Mouse (Mus musculus) MEL-GATA-1-ER (cell line): Measurements from ENCODE around the gene Arid1b.

ENCODE experiments used
- DNase-seq: peaks from one replicate; pipeline ENCODE4 v3.0.0-alpha.2; 2012; ENCODE audit warnings: low read depth; ENCODE audit errors: extremely low read depth

The Arid1b gene

GRCm38 (mm10) chr17:5273685-5274084 is 279.6 kb downstream of the Arid1b start:
- DNase-seq = no peak

DNA sequence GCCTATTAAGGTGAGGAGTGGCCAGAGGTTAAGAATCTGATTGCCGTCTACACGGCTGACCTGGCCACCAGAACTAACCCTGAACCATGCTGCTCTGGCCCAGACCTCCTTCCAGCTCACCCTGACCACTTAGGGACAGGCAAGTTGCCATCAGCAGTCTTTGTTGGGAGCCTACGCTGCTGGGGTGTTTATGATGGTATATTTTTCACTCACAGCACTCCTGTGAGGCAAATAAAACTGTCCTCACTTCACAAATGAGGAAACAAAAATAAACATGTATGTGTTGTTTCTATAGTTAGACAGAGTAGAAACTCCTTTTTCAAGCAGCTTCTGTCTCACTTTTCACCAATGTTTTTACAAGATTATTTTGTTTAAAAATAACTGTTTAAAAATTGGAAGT is 280.3 kb downstream of the Arid1b start:
- DNase-seq = no peak

- DNase-seq = no peak
These were observed 281.6 kb downstream of the Arid1b start for GRCm38 (mm10) chr17:5275749-5276148.

GRCm38 (mm10) chr17:5277137-5277871 is 283.2 kb downstream of the Arid1b start:
- DNase-seq = no peak

GRCm38 (mm10) chr17:5280499-5281053 is 286.4 kb downstream of the Arid1b start:
- DNase-seq = no peak

DNA sequence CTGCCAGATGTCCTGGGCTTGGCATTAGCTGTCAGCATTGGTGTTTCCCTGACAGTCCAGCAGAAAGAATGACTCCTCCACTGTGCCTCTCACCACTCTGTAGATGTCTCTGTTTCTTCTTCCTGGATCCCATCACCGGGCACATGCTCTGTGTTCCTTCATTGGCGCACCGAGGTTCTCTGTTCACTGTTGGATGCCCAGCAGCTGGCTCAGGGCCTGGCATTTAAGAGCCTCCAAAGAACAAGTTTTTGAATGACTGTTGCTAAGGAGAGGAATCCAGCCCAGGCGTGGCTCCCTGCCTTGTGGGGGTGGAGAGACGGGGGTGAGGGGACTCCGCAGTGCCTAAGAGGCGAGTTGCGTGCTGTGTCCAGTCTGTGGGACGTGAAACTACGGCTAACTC is 290.7 kb downstream of the Arid1b start:
- no peak for DNase-seq

DNA sequence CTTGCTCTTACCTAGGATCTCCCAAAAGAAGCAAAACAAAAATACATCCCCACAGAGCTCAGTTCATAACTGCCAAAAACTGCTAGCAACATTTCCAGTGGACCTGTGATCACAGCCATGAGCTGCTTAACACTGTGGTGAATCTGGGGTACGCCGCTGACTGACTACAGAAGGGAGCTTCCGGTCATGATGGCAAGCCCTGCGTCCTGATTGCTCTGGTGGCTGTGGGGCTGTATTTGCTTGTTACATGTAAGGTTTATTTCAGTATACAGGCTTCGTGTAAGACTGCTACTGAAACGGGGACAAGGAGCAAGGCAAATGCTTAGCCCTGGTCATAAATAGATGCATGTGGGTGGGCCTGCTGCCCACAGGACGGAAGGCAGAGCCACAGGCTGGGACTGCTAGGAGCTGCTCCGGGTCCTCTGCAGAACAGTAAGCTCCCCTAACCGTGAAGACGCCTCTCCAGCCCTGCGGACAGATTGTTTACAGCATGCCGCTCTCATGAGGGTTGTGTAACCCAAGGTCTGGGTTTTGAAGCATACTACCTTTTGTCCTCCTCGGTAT is 291.8 kb downstream of the Arid1b start:
- no peak for DNase-seq

DNA sequence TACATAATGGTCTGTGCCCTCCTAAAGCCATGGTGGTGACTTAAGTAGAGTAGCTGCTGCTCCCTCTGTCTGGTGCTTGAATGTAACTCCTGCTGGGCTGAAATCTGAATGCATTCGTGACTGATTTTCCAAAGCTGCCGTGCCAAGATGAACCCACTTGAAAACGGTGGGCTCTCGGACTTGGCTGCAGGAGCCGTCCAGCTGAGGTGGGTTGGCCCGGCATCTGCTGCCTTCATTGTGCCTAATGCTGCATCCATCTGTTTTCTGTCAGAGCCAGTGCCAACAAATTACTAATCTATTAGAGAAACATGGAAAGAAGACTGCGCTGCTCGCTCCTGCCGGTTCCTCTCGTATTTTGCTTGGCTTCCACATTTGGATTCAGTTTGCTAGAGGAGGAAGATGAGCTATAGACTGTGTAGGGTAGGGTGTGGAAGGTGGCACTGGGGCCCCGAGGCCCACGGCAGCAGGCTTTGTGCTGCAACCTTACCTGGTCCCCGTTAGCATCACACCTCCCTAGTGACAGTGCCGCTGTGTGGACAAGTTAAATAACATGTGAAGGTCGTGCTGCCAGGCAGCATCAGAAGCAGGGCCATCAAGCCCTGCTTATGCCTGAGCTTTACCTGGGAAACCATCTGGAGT is 292.6 kb downstream of the Arid1b start:
- DNase-seq = no peak

GRCm38 (mm10) chr17:5287210-5287591 is 293.1 kb downstream of the Arid1b start:
- DNase-seq = no peak

DNA sequence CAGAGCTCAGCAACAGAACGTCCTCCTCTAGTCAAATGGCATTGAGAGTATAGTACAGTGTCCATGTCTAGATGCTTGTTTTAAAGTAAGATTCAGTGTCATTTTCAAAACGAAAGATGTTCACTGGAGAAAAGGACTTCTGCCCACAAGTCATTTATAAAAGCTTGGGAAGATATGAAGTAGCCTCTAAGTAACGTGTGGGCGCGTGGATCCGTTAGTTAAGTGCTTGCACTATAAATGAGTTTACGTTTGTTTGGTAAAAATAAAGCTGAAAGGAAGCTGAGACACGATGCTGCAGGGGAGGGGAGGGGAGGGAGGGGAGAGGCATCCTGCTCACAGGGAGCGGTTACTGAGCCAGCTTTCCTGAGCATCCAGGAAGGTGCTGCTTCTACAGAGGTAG is 293.5 kb downstream of the Arid1b start:
- no peak for DNase-seq

DNA sequence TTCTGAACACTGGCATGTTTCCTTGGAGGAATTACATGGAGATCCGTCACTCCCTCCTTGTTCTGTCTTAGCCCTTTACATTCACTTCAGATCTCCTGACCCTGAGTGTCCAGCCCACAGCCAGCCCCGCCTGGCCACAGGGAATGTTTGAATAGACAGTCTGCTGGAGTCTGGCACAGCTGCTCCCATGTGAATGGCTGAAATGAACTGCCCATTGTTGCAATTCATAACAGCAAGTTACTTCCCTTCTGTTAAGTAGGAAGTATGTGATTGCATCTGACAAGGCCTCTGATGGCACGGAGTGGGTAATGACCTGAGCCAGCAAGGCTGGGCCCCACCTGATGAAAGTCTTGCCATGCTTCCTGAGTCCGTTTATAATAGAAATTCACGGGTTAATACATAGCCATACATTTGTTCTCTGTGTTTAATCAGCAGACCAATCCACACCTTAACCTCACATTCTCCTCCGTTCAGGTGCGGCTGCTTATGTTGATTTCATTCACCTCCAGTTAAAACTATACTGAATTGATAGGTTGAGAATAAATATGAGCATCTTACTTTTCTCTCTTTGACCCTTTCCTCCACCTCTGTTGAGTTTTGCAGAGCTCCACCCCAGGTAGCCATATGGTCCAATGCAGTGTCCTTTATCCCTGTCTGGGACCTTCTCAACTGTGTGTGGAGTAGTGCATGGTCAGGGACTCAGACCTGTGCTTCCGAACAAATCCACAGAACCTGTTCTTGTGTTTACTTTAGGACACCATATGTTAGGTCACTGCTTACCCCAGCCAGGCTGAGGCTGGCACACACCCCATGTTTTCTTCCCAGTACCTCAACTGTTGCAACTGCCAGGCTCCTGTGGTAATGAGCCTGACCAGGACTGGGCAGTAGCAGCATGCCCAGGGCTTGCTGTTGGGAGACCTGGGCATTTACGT is 299.8 kb downstream of the Arid1b start:
- DNase-seq = no peak

DNA sequence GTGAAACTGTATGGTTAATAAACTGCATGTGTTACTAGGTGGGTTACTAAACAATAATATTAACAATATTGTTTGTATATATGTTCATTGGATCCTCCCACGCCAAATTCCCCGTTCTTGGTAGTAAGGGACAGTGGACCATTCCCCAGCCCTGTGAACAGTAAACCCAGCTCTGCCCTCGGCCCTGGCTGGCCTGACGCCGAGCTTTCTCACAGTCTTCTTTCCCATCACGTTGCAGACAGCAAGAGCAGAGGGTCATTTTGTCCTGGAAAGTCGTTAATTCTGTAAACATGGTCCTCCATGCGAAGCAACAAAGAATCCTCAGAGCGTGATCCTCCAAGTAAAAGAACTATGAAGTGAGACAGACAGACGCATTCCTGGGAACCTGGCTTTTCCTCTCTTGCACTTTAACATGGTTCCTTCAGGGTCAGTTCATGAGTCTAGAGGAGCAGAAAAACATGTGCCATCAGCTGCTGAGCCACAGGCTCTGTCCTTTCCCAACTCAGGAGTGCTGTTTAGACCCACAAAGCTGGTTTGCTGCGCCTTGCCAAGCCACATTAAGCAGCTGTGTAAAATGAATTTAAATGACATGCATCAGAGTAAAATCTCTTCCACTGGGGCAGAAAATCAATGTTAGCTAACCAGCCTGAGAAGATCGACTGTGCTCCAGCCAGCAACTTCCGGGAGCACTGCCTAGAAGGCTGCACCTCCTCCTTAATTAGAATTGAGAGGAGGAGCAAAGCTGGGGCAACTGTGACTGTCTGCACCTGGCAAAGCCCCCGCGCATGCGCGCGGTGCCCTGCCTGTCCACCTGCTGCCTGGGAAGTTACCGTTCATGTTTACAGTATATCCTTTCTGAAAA is 301.2 kb downstream of the Arid1b start:
- DNase-seq = no peak

DNA sequence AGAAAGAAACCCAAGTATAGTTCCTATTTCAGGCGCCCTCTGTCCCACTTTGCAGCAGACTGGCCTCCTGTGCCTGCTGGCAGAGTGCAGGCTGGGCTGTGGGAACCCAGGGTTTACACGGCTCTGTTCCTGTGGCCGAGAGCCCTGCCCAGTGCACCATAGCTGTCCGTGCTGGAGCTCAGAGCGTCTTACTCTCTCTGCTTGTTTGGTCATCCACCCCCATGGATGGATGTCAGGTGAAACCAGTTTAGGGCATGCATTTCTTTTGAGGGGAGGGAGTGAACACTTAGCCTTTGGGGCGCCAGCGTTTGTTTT is 301.8 kb downstream of the Arid1b start:
- no peak for DNase-seq

DNA sequence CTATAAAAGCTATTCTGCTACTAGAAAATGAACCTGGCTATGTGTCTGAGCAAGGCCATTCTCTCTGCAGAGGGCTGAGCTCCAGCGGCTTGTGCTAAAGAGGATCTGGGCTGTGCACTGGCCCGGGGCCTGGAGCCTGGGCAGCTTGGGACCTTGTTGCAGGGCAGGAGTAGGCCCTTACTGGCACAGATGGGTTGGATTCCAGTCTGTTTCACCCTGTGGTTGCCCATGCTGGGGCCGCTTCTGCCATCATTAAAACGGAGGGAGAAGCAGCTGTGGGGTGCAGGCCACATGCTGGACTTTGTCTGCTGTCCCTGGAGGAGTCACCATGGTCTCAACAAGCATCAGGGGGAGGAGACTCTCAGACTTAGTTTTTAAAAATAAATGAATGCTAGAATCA is 303.4 kb downstream of the Arid1b start:
- no peak for DNase-seq

DNA sequence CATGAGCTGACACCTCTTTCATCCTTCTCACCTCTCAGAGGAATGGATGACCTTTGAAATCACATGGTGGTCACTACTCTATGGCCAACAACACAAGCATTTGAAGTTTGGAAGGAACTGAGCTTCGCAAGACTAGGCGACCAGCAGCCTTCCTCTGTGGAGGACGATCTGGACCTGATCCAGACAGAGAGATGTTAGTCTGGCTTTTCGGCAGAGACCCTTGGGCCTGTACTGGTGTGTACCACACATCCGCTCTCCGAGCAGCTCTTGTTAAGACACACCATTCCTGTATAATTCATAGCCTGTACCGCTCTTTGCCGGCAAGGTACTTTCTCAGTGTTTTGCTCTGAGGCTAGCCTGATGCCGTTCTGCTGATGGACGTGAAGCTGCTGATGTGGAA is 303.9 kb downstream of the Arid1b start:
- DNase-seq = no peak

GRCm38 (mm10) chr17:5298891-5299559 is 304.9 kb downstream of the Arid1b start:
- no peak for DNase-seq

DNA sequence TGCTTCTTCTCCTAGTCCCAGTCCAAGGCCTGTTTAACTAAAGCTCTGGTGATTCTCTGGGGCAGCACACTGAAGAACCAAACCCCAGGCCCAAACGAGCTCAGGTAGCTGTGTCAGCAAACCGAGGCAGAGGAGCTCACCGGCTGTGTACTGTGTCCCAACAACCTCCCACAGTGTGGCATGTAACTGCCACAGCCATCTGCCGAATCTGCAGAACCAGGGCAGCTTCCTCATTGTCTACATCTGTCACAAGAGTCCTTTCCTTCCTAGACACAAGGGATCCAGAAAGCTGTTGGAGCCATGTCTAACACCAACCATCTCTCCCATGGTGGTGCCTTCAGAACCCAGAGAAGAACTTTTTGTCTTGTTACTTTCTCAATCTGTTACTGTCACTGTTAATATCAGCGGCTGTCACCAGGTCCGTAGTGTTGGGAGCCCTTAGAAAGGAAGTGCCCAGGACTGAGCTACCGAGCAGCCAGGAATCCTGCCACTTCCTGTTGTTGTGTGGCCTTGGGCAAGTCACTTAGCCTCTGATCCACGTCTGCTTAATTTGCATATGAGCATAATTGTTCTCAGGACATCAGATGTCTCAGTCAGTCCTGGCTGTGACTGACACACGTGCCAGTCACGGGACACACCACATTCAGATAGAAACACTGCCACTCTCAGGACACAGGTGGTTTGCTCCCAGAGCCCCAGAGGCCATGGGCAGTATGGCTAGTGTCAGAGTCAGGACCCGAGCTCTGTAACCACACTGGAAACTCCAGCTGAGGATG is 309.0 kb downstream of the Arid1b start:
- no peak for DNase-seq

DNA sequence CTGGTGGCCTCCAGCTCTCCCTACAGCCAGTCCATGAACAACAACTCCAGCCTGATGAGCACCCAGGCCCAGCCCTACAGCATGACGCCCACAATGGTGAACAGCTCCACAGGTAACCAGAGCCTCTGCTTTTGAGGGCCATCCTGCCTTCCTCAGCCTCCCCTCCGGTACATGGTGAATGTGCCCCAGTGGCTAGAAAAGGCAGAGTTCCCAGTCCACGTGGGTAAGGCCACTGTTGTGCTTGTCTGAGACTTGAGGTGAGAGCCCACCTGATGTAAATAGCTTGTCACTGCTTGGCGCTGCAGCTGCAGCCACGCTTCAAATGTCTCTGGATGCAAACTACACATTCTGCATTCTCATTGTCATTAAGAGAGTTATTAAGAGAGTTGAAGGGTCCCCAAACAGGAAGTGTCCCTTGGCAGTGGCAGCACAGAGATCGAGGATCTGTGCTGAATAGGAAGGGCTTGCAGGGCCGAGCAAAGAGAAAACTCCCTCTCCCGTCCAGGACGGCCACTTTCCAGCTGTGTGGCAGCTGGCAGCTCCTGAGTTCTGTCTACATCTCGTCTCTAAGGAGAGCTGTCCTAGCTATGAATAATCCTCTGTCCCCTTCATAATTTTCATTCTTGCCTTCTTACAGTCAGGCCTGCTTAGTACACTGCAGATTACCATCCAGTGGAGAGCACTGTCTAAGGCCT is 311.8 kb downstream of the Arid1b start:
- DNase-seq = no peak

- no peak for DNase-seq
These were observed 315.8 kb downstream of the Arid1b start for GRCm38 (mm10) chr17:5309930-5310329.
